Comparison of ENCODE assay signal across 30 mouse cellular contexts in the genomic region with DNA sequence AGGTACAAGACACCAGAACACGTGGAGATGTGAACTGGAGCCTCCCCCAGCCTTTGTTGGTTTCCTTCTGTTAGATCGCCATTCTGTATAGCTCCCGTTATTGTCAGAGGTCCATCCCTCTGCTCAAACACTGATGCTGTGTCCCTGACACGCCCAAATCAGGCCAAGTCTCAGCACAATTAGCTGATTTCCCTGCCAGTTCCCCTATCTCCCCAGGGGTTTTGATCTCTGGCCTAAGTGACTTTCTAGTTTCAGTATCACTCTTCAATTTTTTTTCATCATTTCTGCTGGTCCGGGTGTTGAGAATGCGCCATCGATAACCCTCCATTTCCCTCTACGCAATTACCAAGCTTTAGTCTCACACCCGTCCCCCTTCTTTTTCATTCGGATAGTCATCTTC. TPM values are rescaled to one million over a fixed set of nuclear protein-coding genes. Genes with fewer than 3 reads are reported as not detected.
DNase-seq lines count a peak whose midpoint lies in the region; ATAC-seq and TF ChIP-seq lines count a peak whose summit lies in the region.
"Had no signal": no experiment of that assay in that cellular context is flagged by ENCODE, and none has a peak within 500 bp of the region (broad histone marks: within the 10 kb centered on the region; RNA-seq: fewer than 3 reads in every experiment).

No protein-coding gene starts in this region.

- no peak for TF ChIP-seq CTCF in stomach, postnatal 0 days (IDR thresholded peaks at IDR 0.05; ENCODE audit: low read depth)

- no peak for ATAC-seq in forebrain, embryonic 12.5 days (ENCODE audit: low FRiP score)
- ATAC-seq in forebrain, embryonic 15.5 days (replicated peaks) = no peak
- ATAC-seq in stomach, embryonic 14.5 days (ENCODE audit: insufficient number of reproducible peaks, insufficient read depth, low FRiP score, low read depth) = no peak
- ATAC-seq in stomach, postnatal 0 days (ENCODE audit: low FRiP score, low TSS enrichment) = no peak
- ATAC-seq: CD4-positive, CD25-positive, alpha-beta regulatory T cell, adult 4 months; forebrain, embryonic 16.5 days; intestine, postnatal 0 days; Patski had no signal

- H3K9me3 ChIP-seq in forebrain, embryonic 12.5 days = no peaks in the 10 kb centered on the region
- no peaks in the 10 kb centered on the region for H3K9me3 ChIP-seq in forebrain, embryonic 15.5 days
- H3K9me3 ChIP-seq in stomach, embryonic 14.5 days (ENCODE audit: control insufficient read depth, low read depth, low read length) = no peaks in the 10 kb centered on the region
- no peaks in the 10 kb centered on the region for H3K9me3 ChIP-seq in stomach, postnatal 0 days (ENCODE audit: control insufficient read depth, low read length)
- H3K9me3 ChIP-seq: heart, embryonic 10.5 days; heart, embryonic 15.5 days; limb, embryonic 12.5 days; liver, embryonic 15.5 days; neural tube, embryonic 15.5 days had no signal

- TF ChIP-seq EP300 in stomach, postnatal 0 days (optimal IDR thresholded peaks at IDR 0.05) = no peak

- H3K9ac ChIP-seq in forebrain, embryonic 12.5 days = no peak overlapping the region
- no peak overlapping the region for H3K9ac ChIP-seq in forebrain, embryonic 15.5 days (replicated peaks)
- H3K9ac ChIP-seq in stomach, embryonic 14.5 days (replicated peaks; ENCODE audit: low read depth, low read length) = no peak overlapping the region
- no peak overlapping the region for H3K9ac ChIP-seq in stomach, postnatal 0 days (ENCODE audit: low read length)
- H3K9ac ChIP-seq: heart, embryonic 15.5 days; liver, embryonic 15.5 days; lung, embryonic 14.5 days; neural tube, embryonic 15.5 days had no signal

- no peak overlapping the region for H3K4me2 ChIP-seq in forebrain, embryonic 12.5 days
- no peak overlapping the region for H3K4me2 ChIP-seq in forebrain, embryonic 15.5 days (replicated peaks)
- H3K4me2 ChIP-seq in stomach, embryonic 14.5 days (replicated peaks; ENCODE audit: low read depth, low read length) = no peak overlapping the region
- no peak overlapping the region for H3K4me2 ChIP-seq in stomach, postnatal 0 days (replicated peaks; ENCODE audit: low read depth)
- H3K4me2 ChIP-seq: liver, embryonic 15.5 days had no signal

- no peak for DNase-seq in stomach, postnatal 0 days (ENCODE audit: low spot score)
- DNase-seq in ZHBTc4 (ENCODE audit: low read depth, low spot score) = peak; percentile 47
- no peak for DNase-seq in kidney, postnatal 4 days
- DNase-seq in frontal cortex, postnatal 36 days (ENCODE audit: low spot score in 2 of 2) = no peak
- DNase-seq: adrenal gland, postnatal 25 days; cerebellum, adult 11-12 months; cerebellum, adult 9-11 months; gastrocnemius, postnatal 25 days; heart, adult 11 months; heart, postnatal 36 days; kidney, adult 9 months; kidney, postnatal 14 days; lung, embryonic 14.5 days; lung, postnatal 14 days; right cerebral cortex, adult 18-20 months; right cerebral cortex, postnatal 4 days had no signal

- H3K4me1 ChIP-seq in forebrain, embryonic 12.5 days = peaks cover 29% of the 10 kb centered on the region
- peaks cover 37% of the 10 kb centered on the region for H3K4me1 ChIP-seq in forebrain, embryonic 15.5 days
- peaks cover 18% of the 10 kb centered on the region for H3K4me1 ChIP-seq in stomach, embryonic 14.5 days (ENCODE audit: control insufficient read depth, insufficient read depth, low read length)
- H3K4me1 ChIP-seq in stomach, postnatal 0 days (replicated peaks; ENCODE audit: control insufficient read depth, insufficient read depth) = peaks cover 5% of the 10 kb centered on the region
- H3K4me1 ChIP-seq: liver, embryonic 15.5 days had no signal

- H3K27ac ChIP-seq in forebrain, embryonic 12.5 days = peak overlapping the region; percentile 95; the same call in 1 of the 2 replicates
- H3K27ac ChIP-seq in forebrain, embryonic 15.5 days (replicated peaks) = no peak overlapping the region
- H3K27ac ChIP-seq in stomach, embryonic 14.5 days (ENCODE audit: low read length) = peak overlapping the region; percentile 33; the same call in 1 of the 2 replicates
- H3K27ac ChIP-seq in stomach, postnatal 0 days (replicated peaks) = no peak overlapping the region
- H3K27ac ChIP-seq: heart, embryonic 15.5 days; hindbrain, embryonic 14.5 days; liver, embryonic 15.5 days; neural tube, embryonic 15.5 days had no signal

- no peak overlapping the region for H3K4me3 ChIP-seq in forebrain, embryonic 12.5 days (replicated peaks)
- no peak overlapping the region for H3K4me3 ChIP-seq in forebrain, embryonic 15.5 days
- no peak overlapping the region for H3K4me3 ChIP-seq in stomach, embryonic 14.5 days (ENCODE audit: low read depth, low read length)
- H3K4me3 ChIP-seq in stomach, postnatal 0 days (ENCODE audit: low read depth, low read length) = no peak overlapping the region
- H3K4me3 ChIP-seq: erythroblast, embryonic 14.5 days; liver, embryonic 15.5 days had no signal

- H3K36me3 ChIP-seq in forebrain, embryonic 12.5 days (replicated peaks) = no peaks in the 10 kb centered on the region
- no peaks in the 10 kb centered on the region for H3K36me3 ChIP-seq in forebrain, embryonic 15.5 days
- no peaks in the 10 kb centered on the region for H3K36me3 ChIP-seq in stomach, embryonic 14.5 days (ENCODE audit: control insufficient read depth, insufficient read depth, low read length)
- no peaks in the 10 kb centered on the region for H3K36me3 ChIP-seq in stomach, postnatal 0 days (ENCODE audit: control insufficient read depth, insufficient read depth, low read length)
- H3K36me3 ChIP-seq: heart, embryonic 10.5 days; heart, embryonic 15.5 days; limb, embryonic 12.5 days; liver, embryonic 15.5 days; neural tube, embryonic 15.5 days had no signal

- WGBS in forebrain, embryonic 12.5 days = 47% methylated on average over 10 of the region's 10 CpGs
- WGBS in forebrain, embryonic 15.5 days = 46% methylated on average over 10 of the region's 10 CpGs
- WGBS in stomach, embryonic 14.5 days = 70% methylated on average over 10 of the region's 10 CpGs
- 78% methylated on average over 10 of the region's 10 CpGs for WGBS in stomach, postnatal 0 days

- H3K27me3 ChIP-seq in forebrain, embryonic 12.5 days = no peaks in the 10 kb centered on the region
- no peaks in the 10 kb centered on the region for H3K27me3 ChIP-seq in forebrain, embryonic 15.5 days
- H3K27me3 ChIP-seq in stomach, embryonic 14.5 days (ENCODE audit: control insufficient read depth, insufficient read depth, low read length) = no peaks in the 10 kb centered on the region
- no peaks in the 10 kb centered on the region for H3K27me3 ChIP-seq in stomach, postnatal 0 days (ENCODE audit: control insufficient read depth, insufficient read depth, low read length)
- H3K27me3 ChIP-seq: limb, embryonic 12.5 days; neural tube, embryonic 15.5 days; Patski had no signal

RNA-seq across cellular contexts. Expression of gene Igfbp2, which starts 1.4 kb away (rescaled TPM):
- polyA plus RNA-seq in forebrain, embryonic 12.5 days (2016; fragmentation: Nextera tagmentation; extraction: Ambion mirVana) = 427 and 524 TPM in 2 replicates
- polyA plus RNA-seq in forebrain, embryonic 15.5 days (2015; fragmentation: Nextera tagmentation; extraction: Ambion mirVana) = 336 and 343 TPM in 2 replicates
- 631 and 633 TPM in 2 replicates for polyA plus RNA-seq in stomach, embryonic 14.5 days (2014; fragmentation: Nextera tagmentation; extraction: Ambion mirVana)
- polyA plus RNA-seq in stomach, postnatal 0 days (2015; fragmentation: Nextera tagmentation; extraction: Ambion mirVana) = 304 and 499 TPM in 2 replicates
- polyA plus RNA-seq: CD4-positive, CD25-positive, alpha-beta regulatory T cell, adult 4 months had no signal

RNA-seq across cellular contexts. Expression of gene Igfbp5, which starts 51.8 kb away (rescaled TPM):
- polyA plus RNA-seq in forebrain, embryonic 12.5 days (2016; fragmentation: Nextera tagmentation; extraction: Ambion mirVana) = 55.5 and 60.0 TPM in 2 replicates
- 22.0 and 24.4 TPM in 2 replicates for polyA plus RNA-seq in forebrain, embryonic 15.5 days (2015; fragmentation: Nextera tagmentation; extraction: Ambion mirVana)
- 126 and 127 TPM in 2 replicates for polyA plus RNA-seq in stomach, embryonic 14.5 days (2014; fragmentation: Nextera tagmentation; extraction: Ambion mirVana)
- polyA plus RNA-seq in stomach, postnatal 0 days (2015; fragmentation: Nextera tagmentation; extraction: Ambion mirVana) = 37.8 and 44.2 TPM in 2 replicates
- polyA plus RNA-seq: CD4-positive, CD25-positive, alpha-beta regulatory T cell, adult 4 months; erythroblast, embryonic 14.5 days had no signal

Comparison
In these comparisons a context has a peak if more than half of its experiments do, and no peak if none do; other contexts are left out.
1. H3K27ac ChIP-seq: peak in forebrain, embryonic 12.5 days (single experiment) and stomach, embryonic 14.5 days (single experiment); none in forebrain, embryonic 15.5 days (single experiment) and stomach, postnatal 0 days (single experiment).